Mouse (Mus musculus) neural tube, embryonic 14.5 days (tissue): ENCODE results near the gene Vax1. TPM values are rescaled to one million over a fixed set of nuclear protein-coding genes. Genes with fewer than 3 reads are reported as not detected.

Experiments
- ATAC-seq: fragments of 200-750 bp; cut with Nextera tagmentation; 2 replicates; pipeline ENCODE4 v1.8.0; 2017; ENCODE audit warnings: low read depth, mild to moderate bottlenecking, moderate TSS enrichment, moderate library complexity
- H3K27ac ChIP-seq: fragments of 300-500 bp; sonication (generic); 2 replicates; pipeline ENCODE4 v1.5.1; 2014; ENCODE audit warnings: low read depth, mild to moderate bottlenecking, control low read depth, low read length, moderate library complexity, mixed read lengths
- H3K27me3 ChIP-seq: fragments of 300-500 bp; sonication (generic); 2 replicates; pipeline ENCODE4 v1.6.1; 2014; ENCODE audit warnings: low read length; ENCODE audit not compliant: control insufficient read depth, insufficient read depth
- H3K36me3 ChIP-seq: fragments of 300-500 bp; sonication (generic); 2 replicates; pipeline ENCODE4 v1.6.1; 2014; ENCODE audit warnings: low read length, mixed read lengths; ENCODE audit not compliant: control insufficient read depth, insufficient read depth
- H3K4me1 ChIP-seq: fragments of 300-500 bp; sonication (generic); 2 replicates; pipeline ENCODE4 v1.6.1; 2014; ENCODE audit warnings: low read length; ENCODE audit not compliant: control insufficient read depth, insufficient read depth
- H3K4me2 ChIP-seq: fragments of 300-500 bp; sonication (generic); 2 replicates; pipeline ENCODE4 v1.6.1; 2014; ENCODE audit warnings: mild to moderate bottlenecking, low read depth, low read length, control low read depth
- H3K4me3 ChIP-seq: fragments of 300-500 bp; sonication (generic); 2 replicates; pipeline ENCODE4 v1.5.1; 2014; ENCODE audit warnings: low read depth, low read length, control low read depth, mixed read lengths
- H3K9ac ChIP-seq: fragments of 300-500 bp; sonication (generic); replicated peaks from 2 replicates; pipeline ENCODE4 v1.6.1; 2014; ENCODE audit warnings: low read depth, mild to moderate bottlenecking, control low read depth, low read length, mixed read lengths
- H3K9me3 ChIP-seq: fragments of 300-500 bp; sonication (generic); 2 replicates; pipeline ENCODE4 v1.6.1; 2016; ENCODE audit warnings: low read length; ENCODE audit not compliant: control insufficient read depth
- WGBS: fragments of 180-500 bp; shearing (Covaris S2); extraction: QIAGEN DNeasy Blood & Tissue Kit; methylation state at CpG from one replicate; pipeline ENCODE4 v1.1.7; 2014; 5-methylcytosine and 5-hydroxymethylcytosine counted together
- polyA plus RNA-seq: library from polyadenylated mRNA; unstranded; fragments of >200 nt; fragmentation: Nextera tagmentation; extraction: Ambion mirVana; gene quantifications from 2 replicates; pipeline ENCODE4 v1.2.1, GENCODE M21; 2014

Gene Vax1
- polyA plus RNA-seq, 1 experiment from 2014 or later, result not detected

GRCm38 (mm10) chr19:59193986-59194820, 24.3 kb upstream of the Vax1 start:
- H3K36me3 ChIP-seq, result no peaks in the 10 kb centered on the region
- WGBS, result under 1% methylated on average over 50 of the region's 50 CpGs
- H3K4me3 ChIP-seq, result no peak overlapping the region
- no peak overlapping the region for H3K9ac ChIP-seq
- H3K9me3 ChIP-seq, result no peaks in the 10 kb centered on the region
- H3K27ac ChIP-seq, result no peak overlapping the region
- ATAC-seq, result no peak
- H3K4me1 ChIP-seq, result no peaks in the 10 kb centered on the region
- H3K27me3 ChIP-seq, result peaks cover 69% of the 10 kb centered on the region
- no peak overlapping the region for H3K4me2 ChIP-seq

GRCm38 (mm10) chr19:59193456-59193855, 23.6 kb upstream of the Vax1 start:
- H3K4me3 ChIP-seq, result no peak overlapping the region
- H3K36me3 ChIP-seq, result no peaks in the 10 kb centered on the region
- 2% methylated on average over 9 of the region's 10 CpGs for WGBS
- H3K27me3 ChIP-seq, result peaks cover 77% of the 10 kb centered on the region
- H3K4me1 ChIP-seq, result no peaks in the 10 kb centered on the region
- H3K4me2 ChIP-seq, result no peak overlapping the region
- H3K27ac ChIP-seq, result no peak overlapping the region
- no peaks in the 10 kb centered on the region for H3K9me3 ChIP-seq
- ATAC-seq, result no peak
- no peak overlapping the region for H3K9ac ChIP-seq

GRCm38 (mm10) chr19:59192491-59192890, 22.6 kb upstream of the Vax1 start:
- Histone ChIP-seq H3K27me3 (peaks cover 77% of the 10 kb centered on the region), H3K4me3 (no peak overlapping the region), H3K9me3 (no peaks in the 10 kb centered on the region), H3K4me1 (no peaks in the 10 kb centered on the region), H3K4me2 (no peak overlapping the region), H3K27ac (no peak overlapping the region), H3K36me3 (no peaks in the 10 kb centered on the region), H3K9ac (no peak overlapping the region)
- 5% methylated on average over 2 of the region's 2 CpGs for WGBS
- no peak for ATAC-seq

- Histone ChIP-seq H3K27me3 (peaks cover 69% of the 10 kb centered on the region), H3K27ac (no peak overlapping the region), H3K9ac (no peak overlapping the region), H3K4me3 (no peak overlapping the region), H3K36me3 (no peaks in the 10 kb centered on the region), H3K9me3 (no peaks in the 10 kb centered on the region), H3K4me2 (no peak overlapping the region), H3K4me1 (no peaks in the 10 kb centered on the region)
- 7% methylated on average over 4 of the region's 4 CpGs for WGBS
- no peak for ATAC-seq
Measured at GRCm38 (mm10) chr19:59191123-59191505, 21.3 kb upstream of the Vax1 start.

GRCm38 (mm10) chr19:59190431-59191122, 20.7 kb upstream of the Vax1 start:
- H3K36me3 ChIP-seq, result no peaks in the 10 kb centered on the region
- no peak overlapping the region for H3K4me2 ChIP-seq
- WGBS, result 0% methylated on average over 8 of the region's 8 CpGs
- no peaks in the 10 kb centered on the region for H3K4me1 ChIP-seq
- H3K4me3 ChIP-seq, result no peak overlapping the region
- no peaks in the 10 kb centered on the region for H3K9me3 ChIP-seq
- H3K27ac ChIP-seq, result no peak overlapping the region
- peaks cover 67% of the 10 kb centered on the region for H3K27me3 ChIP-seq
- ATAC-seq, result no peak
- H3K9ac ChIP-seq, result no peak overlapping the region

- no peak overlapping the region for H3K9ac ChIP-seq
- no peak overlapping the region for H3K4me3 ChIP-seq
- no peaks in the 10 kb centered on the region for H3K4me1 ChIP-seq
- 6% methylated on average over 4 of the region's 4 CpGs for WGBS
- H3K27me3 ChIP-seq, result peaks cover 61% of the 10 kb centered on the region
- H3K27ac ChIP-seq, result no peak overlapping the region
- H3K36me3 ChIP-seq, result no peaks in the 10 kb centered on the region
- ATAC-seq, result no peak
- no peaks in the 10 kb centered on the region for H3K9me3 ChIP-seq
- no peak overlapping the region for H3K4me2 ChIP-seq
Measured at GRCm38 (mm10) chr19:59188981-59189380, 19.1 kb upstream of the Vax1 start.

GRCm38 (mm10) chr19:59184000-59184399, 14.1 kb upstream of the Vax1 start:
- H3K36me3 ChIP-seq, result no peaks in the 10 kb centered on the region
- H3K4me3 ChIP-seq, result no peak overlapping the region
- no peak for ATAC-seq
- H3K9me3 ChIP-seq, result no peaks in the 10 kb centered on the region
- H3K4me1 ChIP-seq, result no peaks in the 10 kb centered on the region
- peaks cover 34% of the 10 kb centered on the region for H3K27me3 ChIP-seq
- 51% methylated on average over 3 of the region's 3 CpGs for WGBS
- no peak overlapping the region for H3K27ac ChIP-seq
- no peak overlapping the region for H3K9ac ChIP-seq
- H3K4me2 ChIP-seq, result no peak overlapping the region

GRCm38 (mm10) chr19:59173341-59174015, 3.6 kb upstream of the Vax1 start:
- Histone ChIP-seq H3K9ac (no peak overlapping the region), H3K36me3 (no peaks in the 10 kb centered on the region), H3K4me3 (no peak overlapping the region), H3K9me3 (no peaks in the 10 kb centered on the region), H3K27ac (no peak overlapping the region), H3K4me1 (no peaks in the 10 kb centered on the region; the same call in 1 of the 2 replicates), H3K4me2 (no peak overlapping the region), H3K27me3 (peaks cover 55% of the 10 kb centered on the region)
- 12% methylated on average over 6 of the region's 6 CpGs for WGBS
- ATAC-seq, result no peak

GRCm38 (mm10) chr19:59172781-59173180, 2.9 kb upstream of the Vax1 start:
- Histone ChIP-seq H3K9ac (no peak overlapping the region), H3K4me3 (no peak overlapping the region), H3K9me3 (no peaks in the 10 kb centered on the region), H3K4me1 (no peaks in the 10 kb centered on the region; the same call in 1 of the 2 replicates), H3K27me3 (peaks cover 62% of the 10 kb centered on the region), H3K4me2 (no peak overlapping the region), H3K36me3 (no peaks in the 10 kb centered on the region), H3K27ac (no peak overlapping the region)
- no peak for ATAC-seq
- 3% methylated on average over 3 of the region's 3 CpGs for WGBS
